In genomic region chr11:90369605-90370004, GRCm38 (mm10) we compare ENCODE assay signal across 8 mouse cellular contexts. TPM values are rescaled to one million over a fixed set of nuclear protein-coding genes. Genes with fewer than 3 reads are reported as not detected.
DNase-seq lines count a peak whose midpoint lies in the region; ATAC-seq and TF ChIP-seq lines count a peak whose summit lies in the region.

No protein-coding gene starts in this region.

- H3K4me2 ChIP-seq in hindbrain, embryonic 11.5 days (replicated peaks; ENCODE audit: low read depth, low read length): no peak overlapping the region

- 37% methylated on average over 8 of the region's 8 CpGs for WGBS in hindbrain, embryonic 11.5 days
- WGBS in thymus, adult 2 months: 40% methylated on average over 8 of the region's 8 CpGs

- TF ChIP-seq CTCF in thymus, adult 2 months (IDR thresholded peaks at IDR 0.05; ENCODE audit: borderline replicate concordance, control insufficient read depth, extremely low read depth, insufficient read depth, low read length, poor library complexity): no peak

- no peak for TF ChIP-seq POLR2A in thymus, adult 2 months (IDR thresholded peaks at IDR 0.05; ENCODE audit: control insufficient read depth, extremely low read depth, insufficient read depth, low read length, poor library complexity)

- no peaks in the 10 kb centered on the region for H3K4me1 ChIP-seq in hindbrain, embryonic 11.5 days (replicated peaks; ENCODE audit: control insufficient read depth, insufficient read depth, low read length)
- no peaks in the 10 kb centered on the region for H3K4me1 ChIP-seq in thymus, adult 2 months (replicated peaks; ENCODE audit: control insufficient read depth, insufficient read depth, low read length)

- peak; percentile 88 for DNase-seq in MN1 (ENCODE audit: low spot score)
- peak; percentile 78 for DNase-seq in cerebellum, adult 9-10 months
- DNase-seq in frontal cortex, postnatal 25 days (ENCODE audit: low spot score in 2 of 2): peak; percentile 92 to 94
- peak; percentile 54 for DNase-seq in hindbrain, embryonic 11.5 days (ENCODE audit: low spot score)
- DNase-seq in layer of hippocampus, adult 9-10 months (ENCODE audit: low spot score): peak; percentile 95
- DNase-seq in lung, adult 18-20 months: peak; percentile 86 to 89
- DNase-seq in ovary, postnatal 10 days (ENCODE audit: low spot score): peak; percentile 76
- no peak for DNase-seq in thymus, adult 2 months

- H3K9me3 ChIP-seq in hindbrain, embryonic 11.5 days (ENCODE audit: control insufficient read depth, low read length): no peaks in the 10 kb centered on the region

- no peak overlapping the region for H3K4me3 ChIP-seq in hindbrain, embryonic 11.5 days (ENCODE audit: low read depth, low read length)
- H3K4me3 ChIP-seq in thymus, adult 2 months (ENCODE audit: control insufficient read depth, insufficient read depth, low read length): no peak overlapping the region

- no peaks in the 10 kb centered on the region for H3K36me3 ChIP-seq in hindbrain, embryonic 11.5 days (ENCODE audit: control insufficient read depth, insufficient read depth, low read length)
- H3K36me3 ChIP-seq in thymus, adult 2 months (ENCODE audit: control insufficient read depth, insufficient read depth, low read length): no peaks in the 10 kb centered on the region

- H3K9ac ChIP-seq in hindbrain, embryonic 11.5 days (ENCODE audit: low read depth, low read length): no peak overlapping the region

- ATAC-seq in hindbrain, embryonic 11.5 days (ENCODE audit: low FRiP score): no peak

- H3K27ac ChIP-seq in hindbrain, embryonic 11.5 days (ENCODE audit: low read depth, low read length): peak overlapping the region; percentile 19; the same call in 1 of the 2 replicates
- no peak overlapping the region for H3K27ac ChIP-seq in thymus, adult 2 months (ENCODE audit: control insufficient read depth, insufficient read depth, low read length)

- no peaks in the 10 kb centered on the region; the same call in 1 of the 2 replicates for H3K27me3 ChIP-seq in hindbrain, embryonic 11.5 days (ENCODE audit: control insufficient read depth, insufficient read depth, low read length)
- no peaks in the 10 kb centered on the region for H3K27me3 ChIP-seq in thymus, adult 2 months (ENCODE audit: control insufficient read depth, insufficient read depth, low read length)

RNA-seq across cellular contexts. Expression of gene Hlf, which starts 21.1 kb away (rescaled TPM):
- 1.2 and 1.4 TPM in 2 replicates for polyA plus RNA-seq in hindbrain, embryonic 11.5 days (2014; fragmentation: Nextera tagmentation; extraction: Ambion mirVana)
- 0.91 and 1.1 TPM in 2 replicates for polyA plus RNA-seq in thymus, adult 2 months (2012; rRNA removed)
